Mouse (Mus musculus) neutrophil, adult 5-6 weeks (primary cell): ENCODE measurements around the gene Chdh. TPM values are rescaled to one million over a fixed set of nuclear protein-coding genes. Genes with fewer than 3 reads are reported as not detected.

Experiments used
- ATAC-seq: fragments of 151-379, 151-347 bp; 2 replicates; pipeline ENCODE4 v1.8.0; 2017; ENCODE audit warnings: mild to moderate bottlenecking, moderate TSS enrichment; ENCODE audit not compliant: insufficient number of reproducible peaks, poor library complexity, low FRiP score, severe bottlenecking; ENCODE audit errors: extremely low read depth
- total RNA-seq: library from RNA; stranded (forward); fragments of 200-1000 nt; gene quantifications from 2 replicates; pipeline ENCODE4 v1.2.3, GENCODE M21; 2017

The Chdh gene
- total RNA-seq, 1 experiment from 2014 or later, result 0.12 TPM

GRCm38 (mm10) chr14:30009864-30010560 lies 1.2 kb downstream of the Chdh start:
- no peak for ATAC-seq

DNA sequence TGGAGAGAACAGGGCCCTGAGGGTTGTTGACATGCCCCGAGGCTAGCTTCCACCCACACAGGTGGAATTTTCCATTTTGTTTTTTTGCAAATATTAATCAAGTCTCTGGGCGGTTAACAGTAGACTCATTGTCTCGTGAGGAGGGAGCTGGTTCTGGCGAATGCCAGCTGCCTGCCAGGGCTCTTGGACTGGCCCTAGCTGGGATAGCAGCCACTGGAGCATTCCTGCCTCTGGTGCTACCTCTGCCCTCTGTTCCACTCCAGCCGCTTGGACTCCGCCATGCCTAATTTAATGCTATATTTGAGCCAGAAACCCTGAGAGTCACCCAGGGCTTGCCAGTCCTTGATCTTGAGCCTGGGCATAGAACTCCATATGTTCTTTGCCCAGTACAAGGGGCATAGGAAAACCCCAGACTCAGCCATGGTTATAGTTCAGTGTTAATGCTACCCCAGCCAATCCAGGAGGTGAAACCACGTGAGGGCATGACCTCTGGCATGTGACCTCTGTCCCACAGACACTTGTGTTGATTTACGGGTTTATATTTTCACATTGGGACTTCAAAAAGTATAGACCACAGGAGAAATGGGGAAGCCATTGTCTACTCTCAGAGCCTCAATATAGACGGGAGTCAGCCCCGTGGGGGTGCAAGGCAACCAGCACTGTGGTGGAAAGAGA lies 3.2 kb downstream of the Chdh start:
- ATAC-seq, result no peak

- no peak for ATAC-seq
Observed at GRCm38 (mm10) chr14:30014487-30014886, 5.7 kb downstream of the Chdh start.

DNA sequence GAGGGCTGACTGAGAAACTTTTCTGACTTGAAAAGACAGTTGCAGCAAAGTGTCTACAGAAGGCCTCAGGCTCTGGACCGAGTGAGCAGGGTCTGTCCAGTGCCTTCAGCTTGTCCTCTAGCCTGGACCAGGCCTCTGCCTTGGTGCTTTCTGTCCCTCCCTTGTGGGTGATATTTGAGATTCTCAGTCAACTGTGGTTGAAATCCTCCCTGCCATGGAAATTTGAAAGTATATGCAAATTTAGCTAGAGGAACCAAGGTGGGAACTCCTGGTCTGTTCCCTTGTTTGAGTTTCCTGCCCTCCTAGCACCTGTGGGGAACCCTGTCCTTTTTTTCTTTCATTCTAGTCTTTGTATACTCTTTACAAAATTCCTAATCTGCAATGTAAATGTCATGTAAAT lies 6.2 kb downstream of the Chdh start:
- no peak for ATAC-seq

- ATAC-seq, result no peak
Observed at GRCm38 (mm10) chr14:30016666-30017065, 7.8 kb downstream of the Chdh start.

- ATAC-seq, result no peak
Observed at GRCm38 (mm10) chr14:30017794-30018462, 9.1 kb downstream of the Chdh start.

- no peak for ATAC-seq
Observed at GRCm38 (mm10) chr14:30018463-30018801, 9.6 kb downstream of the Chdh start.

DNA sequence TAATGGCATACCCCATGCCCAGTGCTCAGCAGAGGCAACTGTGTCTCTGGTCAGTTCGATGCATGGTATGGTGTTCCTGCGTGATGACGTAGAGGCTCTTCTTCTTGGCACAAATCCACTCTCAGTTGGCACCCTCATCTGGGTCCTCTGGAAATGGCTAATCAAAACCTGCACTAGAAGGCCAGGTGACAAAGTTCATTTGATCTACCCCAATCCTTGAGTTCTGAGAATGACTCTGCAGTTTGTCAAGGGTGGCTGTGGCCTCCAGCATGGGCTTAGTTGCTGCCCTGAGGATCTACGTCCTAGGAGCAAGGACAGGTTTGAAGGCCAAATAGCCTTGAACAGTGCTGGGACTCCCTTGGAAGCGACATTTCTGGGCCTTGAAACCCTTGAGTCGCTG lies 10.0 kb downstream of the Chdh start:
- no peak for ATAC-seq

GRCm38 (mm10) chr14:30019375-30019774 lies 10.6 kb downstream of the Chdh start:
- no peak for ATAC-seq

GRCm38 (mm10) chr14:30019792-30020575 lies 11.2 kb downstream of the Chdh start:
- ATAC-seq, result no peak

- ATAC-seq, result no peak
Observed at GRCm38 (mm10) chr14:30022471-30022870, 13.6 kb downstream of the Chdh start.

DNA sequence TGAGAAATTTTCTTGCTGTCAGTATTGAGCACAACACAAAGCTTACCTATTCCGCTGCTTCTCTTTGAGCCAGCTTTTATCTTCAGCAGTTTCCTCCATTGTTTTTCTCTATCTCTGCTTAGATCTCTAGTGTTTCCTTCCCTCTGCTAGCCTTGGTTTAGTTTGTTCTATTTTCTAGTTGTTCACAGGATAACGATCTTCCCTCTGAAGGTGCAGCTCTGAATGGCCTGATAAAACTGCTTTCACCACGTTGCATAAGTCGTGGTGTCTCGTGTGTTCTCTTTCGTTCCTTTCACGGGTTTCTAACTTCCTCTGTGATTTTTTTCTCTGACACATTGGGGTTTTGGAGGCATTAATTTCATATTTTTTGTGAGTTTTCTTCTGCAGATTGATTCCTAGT lies 15.6 kb downstream of the Chdh start:
- ATAC-seq, result no peak

DNA sequence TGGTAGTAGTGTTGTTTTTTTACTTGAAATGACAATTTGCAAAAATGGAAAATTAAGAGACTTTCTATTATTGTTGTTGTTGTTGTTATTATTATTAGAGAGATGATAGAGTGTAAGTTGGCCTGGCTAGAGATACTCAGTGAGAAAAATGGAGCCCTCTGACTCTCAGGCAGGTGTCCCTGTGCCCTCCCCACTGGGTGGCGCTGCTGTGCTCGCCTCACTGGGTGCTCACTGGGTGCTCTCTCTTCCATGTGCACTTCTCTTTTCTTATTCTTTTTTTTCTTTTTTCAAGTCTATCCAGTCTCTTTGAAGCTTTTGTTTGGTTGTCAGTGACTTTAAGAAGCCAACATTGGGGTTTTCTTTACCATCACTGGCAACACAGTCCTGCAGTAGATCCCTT lies 18.6 kb downstream of the Chdh start:
- no peak for ATAC-seq

GRCm38 (mm10) chr14:30033405-30033804 lies 24.6 kb downstream of the Chdh start:
- no peak for ATAC-seq

GRCm38 (mm10) chr14:30038431-30038830 lies 29.6 kb downstream of the Chdh start:
- no peak for ATAC-seq

- ATAC-seq, result no peak
Observed at GRCm38 (mm10) chr14:30039413-30039812, 30.6 kb downstream of the Chdh start.

DNA sequence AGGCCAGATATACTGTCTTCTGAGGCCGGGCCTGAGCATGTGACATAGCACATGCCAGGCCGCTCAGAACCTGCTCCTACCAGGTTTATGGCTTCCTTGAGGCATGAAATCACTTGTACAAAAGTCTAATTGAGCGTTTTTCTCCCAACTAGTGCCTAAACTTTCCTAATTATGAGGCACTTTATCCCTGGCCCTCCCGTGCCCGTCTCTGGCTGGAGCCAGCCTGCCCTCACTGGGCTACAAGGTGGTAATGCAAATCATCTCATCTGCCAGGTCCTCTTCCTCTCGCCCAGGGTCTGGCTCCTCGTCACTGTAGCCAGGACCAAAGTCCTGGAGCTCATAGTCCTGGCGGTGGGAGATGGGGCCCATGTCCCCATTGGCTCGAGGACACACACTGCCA lies 33.0 kb downstream of the Chdh start:
- no peak for ATAC-seq

GRCm38 (mm10) chr14:30043356-30043940 lies 34.6 kb downstream of the Chdh start:
- ATAC-seq, result no peak

DNA sequence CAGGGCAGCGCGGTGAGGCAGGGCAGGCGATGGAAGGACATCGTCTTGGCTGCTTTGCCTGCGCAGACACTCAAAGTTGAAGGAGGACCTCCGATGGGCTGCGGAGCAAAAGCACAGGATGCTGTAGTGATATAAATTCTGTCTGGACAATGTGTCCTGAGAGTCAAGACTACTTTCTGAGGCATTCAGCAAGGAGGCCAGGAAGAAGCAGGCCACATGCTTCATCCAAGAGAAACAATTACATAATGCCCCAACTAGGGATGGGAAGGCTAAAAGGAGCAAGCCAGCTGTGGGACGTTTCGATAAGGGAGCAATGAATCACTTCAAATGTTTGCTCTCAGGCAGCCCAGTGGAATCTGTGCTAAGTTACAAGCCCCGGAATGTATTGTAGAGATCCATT lies 36.4 kb downstream of the Chdh start:
- no peak for ATAC-seq
